8 mouse cellular contexts compared by ENCODE assay signal in the genomic region with DNA sequence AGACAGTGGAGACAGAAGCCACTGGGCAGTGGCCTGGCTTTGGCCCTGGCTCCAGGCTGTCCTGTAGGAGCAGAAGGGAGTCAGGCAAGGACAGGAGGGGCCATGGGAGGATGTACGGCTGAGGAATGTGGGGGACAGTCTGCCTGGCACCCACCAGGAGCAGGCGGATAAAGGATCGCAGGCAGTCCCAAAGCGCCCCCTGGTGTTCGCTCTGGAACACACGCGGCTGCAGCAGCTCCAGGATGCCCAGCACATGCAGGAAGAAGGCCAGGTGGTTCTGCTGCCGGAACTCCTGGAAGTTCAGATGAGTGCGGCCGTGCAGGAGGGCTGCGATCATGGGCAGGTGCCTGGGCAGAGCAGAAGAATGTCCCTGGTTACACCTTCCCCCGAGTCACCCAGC. TPM values are rescaled to one million over a fixed set of nuclear protein-coding genes. Genes with fewer than 3 reads are reported as not detected.
DNase-seq lines count a peak whose midpoint lies in the region; ATAC-seq lines count a peak whose summit lies in the region.

No protein-coding gene starts in this region.

- no peaks in the 10 kb centered on the region for H3K27me3 ChIP-seq in intestine, embryonic 14.5 days (replicated peaks; ENCODE audit: control insufficient read depth, insufficient read depth, low read length)
- H3K27me3 ChIP-seq in intestine, embryonic 16.5 days (replicated peaks; ENCODE audit: control insufficient read depth, insufficient read depth, low read length) = no peaks in the 10 kb centered on the region

- WGBS in intestine, embryonic 14.5 days = 37% methylated on average over 12 of the region's 12 CpGs
- WGBS in intestine, embryonic 16.5 days = 25% methylated on average over 12 of the region's 12 CpGs

- peak; percentile 79 for DNase-seq in intestine, embryonic 14.5 days (ENCODE audit: low spot score)
- peak; percentile 34 for DNase-seq in CD4-positive helper T cell, adult 2 months (ENCODE audit: low read depth, low spot score)
- peak; percentile 73 for DNase-seq in adrenal gland, postnatal 10 days
- peak; percentile 58 for DNase-seq in embryo, embryonic 11 days
- peak; percentile 52 to 62 for DNase-seq in layer of hippocampus, postnatal 14 days (ENCODE audit: low spot score in 2 of 2)
- DNase-seq in naive thymus-derived CD4-positive, alpha-beta T cell, adult 2 months (ENCODE audit: low read depth) = peak; percentile 49

- no peak overlapping the region for H3K9ac ChIP-seq in intestine, embryonic 14.5 days (ENCODE audit: low read length)
- H3K9ac ChIP-seq in intestine, embryonic 16.5 days (ENCODE audit: low read depth, low read length) = no peak overlapping the region

- ATAC-seq in intestine, embryonic 14.5 days (replicated peaks; ENCODE audit: low FRiP score, low TSS enrichment, low read depth) = no peak
- no peak; the same call in 1 of the 2 replicates for ATAC-seq in intestine, embryonic 16.5 days
- no peak for ATAC-seq in activated CD4-positive, CD25-positive, alpha-beta regulatory T cell, adult 4 months

- no peaks in the 10 kb centered on the region for H3K4me1 ChIP-seq in intestine, embryonic 14.5 days (replicated peaks; ENCODE audit: control insufficient read depth, insufficient read depth, low read length)
- no peaks in the 10 kb centered on the region for H3K4me1 ChIP-seq in intestine, embryonic 16.5 days (ENCODE audit: control insufficient read depth, insufficient read depth, low read length)

- H3K27ac ChIP-seq in intestine, embryonic 14.5 days (ENCODE audit: low read depth) = no peak overlapping the region
- H3K27ac ChIP-seq in intestine, embryonic 16.5 days (ENCODE audit: low read length) = no peak overlapping the region

- peaks cover 87% of the 10 kb centered on the region for H3K36me3 ChIP-seq in intestine, embryonic 14.5 days (ENCODE audit: control insufficient read depth, insufficient read depth, low read length)
- peaks cover 28% of the 10 kb centered on the region for H3K36me3 ChIP-seq in intestine, embryonic 16.5 days (ENCODE audit: control insufficient read depth, insufficient read depth, low read length)

- no peaks in the 10 kb centered on the region for H3K9me3 ChIP-seq in intestine, embryonic 14.5 days (ENCODE audit: control insufficient read depth, low read length)
- no peaks in the 10 kb centered on the region for H3K9me3 ChIP-seq in intestine, embryonic 16.5 days (ENCODE audit: control insufficient read depth, low read length)

- H3K4me2 ChIP-seq in intestine, embryonic 14.5 days (ENCODE audit: low read length) = no peak overlapping the region
- no peak overlapping the region for H3K4me2 ChIP-seq in intestine, embryonic 16.5 days (ENCODE audit: low read depth, low read length)

- no peak overlapping the region for H3K4me3 ChIP-seq in intestine, embryonic 14.5 days (ENCODE audit: low read depth, low read length)
- no peak overlapping the region for H3K4me3 ChIP-seq in intestine, embryonic 16.5 days (ENCODE audit: low read length)

RNA-seq across cellular contexts. Expression of a gene that starts 18.6 kb away (rescaled TPM):
- polyA plus RNA-seq in intestine, embryonic 14.5 days (2014; fragmentation: Nextera tagmentation; extraction: Ambion mirVana) = 4.5 and 6.5 TPM in 2 replicates
- polyA plus RNA-seq in intestine, embryonic 16.5 days (2015; fragmentation: Nextera tagmentation; extraction: Ambion mirVana) = 11.6 and 14.8 TPM in 2 replicates
- total RNA-seq in adrenal gland, postnatal 10 days (2021) = 1 to 10 TPM; 6.6 to 9.2 TPM
- total RNA-seq in layer of hippocampus, postnatal 14 days (2021) = 1 to 10 TPM; 2.5 to 2.6 TPM
- not detected for polyA plus RNA-seq in activated CD4-positive, CD25-positive, alpha-beta regulatory T cell, adult 4 months (2017; shearing (Covaris generic))

RNA-seq across cellular contexts. Expression of a gene that starts 20.7 kb away (rescaled TPM):
- polyA plus RNA-seq in intestine, embryonic 14.5 days (2014; fragmentation: Nextera tagmentation; extraction: Ambion mirVana) = 36.5 and 42.5 TPM in 2 replicates
- 18.8 and 18.9 TPM in 2 replicates for polyA plus RNA-seq in intestine, embryonic 16.5 days (2015; fragmentation: Nextera tagmentation; extraction: Ambion mirVana)
- total RNA-seq in adrenal gland, postnatal 10 days (2021) = 10 to 100 TPM; 36.6 to 51.9 TPM
- total RNA-seq in layer of hippocampus, postnatal 14 days (2021) = 10 to 100 TPM; 83.6 to 97.2 TPM
- polyA plus RNA-seq in activated CD4-positive, CD25-positive, alpha-beta regulatory T cell, adult 4 months (2017; shearing (Covaris generic)) = 10 to 100 TPM; 15.6 to 16.7 TPM

RNA-seq across cellular contexts. Expression of a gene that starts 36.6 kb away (rescaled TPM):
- polyA plus RNA-seq in intestine, embryonic 14.5 days (2014; fragmentation: Nextera tagmentation; extraction: Ambion mirVana) = 9.4 and 11.2 TPM in 2 replicates
- polyA plus RNA-seq in intestine, embryonic 16.5 days (2015; fragmentation: Nextera tagmentation; extraction: Ambion mirVana) = 25.0 and 25.2 TPM in 2 replicates
- 10 to 100 TPM; 18.8 to 25.1 TPM for total RNA-seq in adrenal gland, postnatal 10 days (2021)
- 10 to 100 TPM in 1 of 2 experiments, 1 to 10 TPM in 1; 9.4 to 10.4 TPM for total RNA-seq in layer of hippocampus, postnatal 14 days (2021)
- 10 to 100 TPM; 10.4 to 16.7 TPM for polyA plus RNA-seq in activated CD4-positive, CD25-positive, alpha-beta regulatory T cell, adult 4 months (2017; shearing (Covaris generic))
